Mouse (Mus musculus): ENCODE measurements around the gene Ncbp3. TPM values are rescaled to one million over a fixed set of nuclear protein-coding genes. Genes with fewer than 3 reads are reported as not detected.
A peak's percentile ranks its signal among the peaks of the same experiment; 100 is the strongest.

The Ncbp3 gene
- polyA plus RNA-seq, 1 experiment from 2014 or later = 13.3 TPM

DNA sequence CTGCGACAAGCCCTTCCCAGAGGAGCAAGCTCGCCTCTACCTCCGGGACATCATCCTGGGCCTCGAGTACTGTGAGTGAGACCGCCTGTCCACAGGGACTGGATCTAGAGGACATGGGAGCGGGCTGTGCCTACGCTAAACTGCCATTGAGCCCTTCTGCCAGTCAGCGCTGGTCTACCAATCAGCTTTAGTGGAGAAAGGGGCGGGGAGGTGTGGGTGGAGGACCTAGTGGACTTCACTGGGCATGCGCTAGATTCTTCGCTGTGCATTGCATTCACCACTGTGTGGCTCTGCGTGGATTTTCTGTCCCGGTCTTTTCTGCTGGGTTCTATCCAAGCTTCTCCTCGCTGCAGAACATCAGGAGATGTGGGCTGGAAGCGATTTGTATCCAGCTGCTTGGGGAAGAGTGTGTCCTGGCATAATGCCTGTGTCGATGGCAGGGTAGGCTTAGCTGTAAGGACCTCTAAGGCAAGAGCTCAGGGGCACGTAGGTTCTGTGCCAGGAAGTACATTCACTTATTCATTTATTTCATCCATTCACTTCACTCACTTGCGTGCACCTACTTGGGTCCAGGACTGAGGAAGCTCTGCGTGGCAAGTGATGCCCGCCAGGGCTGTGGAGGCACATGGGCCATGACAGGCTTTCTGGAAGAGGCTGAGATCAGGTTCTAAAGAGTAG is 16.6 kb upstream of the Ncbp3 start:
- DNase-seq (ENCODE audit: low spot score) = peak; percentile 41

DNA sequence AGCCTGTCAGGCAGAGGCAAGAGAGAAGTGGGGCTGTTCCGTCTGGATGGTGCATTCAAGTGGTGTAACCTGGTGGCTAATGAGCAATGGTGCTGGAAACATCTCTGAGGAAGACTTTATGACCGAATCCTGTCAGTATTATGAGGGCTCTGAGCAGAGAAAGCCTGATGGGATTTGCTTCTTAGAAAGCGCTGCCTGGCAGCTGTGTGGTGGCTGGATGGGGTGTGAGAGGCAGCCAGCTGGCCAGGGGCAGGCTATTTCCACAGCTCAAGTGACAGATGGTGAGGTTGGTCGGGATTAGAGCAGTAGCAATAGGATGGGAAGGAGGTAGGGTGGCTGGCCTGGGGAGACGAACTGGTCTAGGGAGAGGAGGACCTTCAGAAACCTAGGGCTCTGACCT is 16.0 kb upstream of the Ncbp3 start:
- DNase-seq (ENCODE audit: low spot score) = no peak

DNA sequence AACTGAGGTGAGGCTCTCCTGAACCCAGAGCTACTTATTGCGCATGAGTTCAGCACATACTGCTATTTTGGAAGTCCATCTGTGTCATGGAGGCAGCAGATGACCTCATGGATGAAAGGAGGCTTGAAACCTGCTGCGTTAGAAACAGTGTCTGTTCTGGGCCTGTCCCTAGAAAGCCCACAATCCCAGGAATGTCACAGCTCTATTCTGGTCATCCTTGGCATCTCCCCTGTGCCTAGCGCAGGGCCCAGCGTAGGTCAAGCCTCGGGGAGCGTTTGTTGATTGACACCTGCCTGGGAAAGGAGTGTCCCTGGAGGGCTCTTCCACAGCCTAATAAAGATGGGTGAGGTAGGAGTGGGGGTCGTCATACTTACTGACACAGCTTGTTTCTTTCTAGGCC is 11.5 kb upstream of the Ncbp3 start:
- DNase-seq (ENCODE audit: low spot score) = no peak

DNA sequence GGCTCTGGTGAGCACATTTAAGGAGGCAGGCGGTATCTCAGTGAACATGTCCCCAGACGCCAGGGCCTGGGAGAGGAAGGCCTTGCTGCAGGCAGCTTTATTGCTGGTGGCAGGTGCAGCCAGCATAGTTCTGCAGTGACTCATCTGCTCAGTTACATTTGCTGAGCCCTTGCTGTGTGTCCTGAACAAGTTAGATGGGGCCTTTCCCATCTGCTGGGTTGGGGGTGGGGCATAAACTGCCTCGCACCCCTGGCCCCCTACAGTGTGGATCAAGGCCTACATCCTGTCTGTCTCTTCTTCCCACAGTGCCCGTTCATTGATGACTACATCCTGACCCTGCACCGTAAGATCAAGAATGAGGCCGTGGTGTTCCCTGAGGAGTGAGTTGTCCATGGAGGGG is 10.7 kb upstream of the Ncbp3 start:
- DNase-seq (ENCODE audit: low spot score) = peak; percentile 38

DNA sequence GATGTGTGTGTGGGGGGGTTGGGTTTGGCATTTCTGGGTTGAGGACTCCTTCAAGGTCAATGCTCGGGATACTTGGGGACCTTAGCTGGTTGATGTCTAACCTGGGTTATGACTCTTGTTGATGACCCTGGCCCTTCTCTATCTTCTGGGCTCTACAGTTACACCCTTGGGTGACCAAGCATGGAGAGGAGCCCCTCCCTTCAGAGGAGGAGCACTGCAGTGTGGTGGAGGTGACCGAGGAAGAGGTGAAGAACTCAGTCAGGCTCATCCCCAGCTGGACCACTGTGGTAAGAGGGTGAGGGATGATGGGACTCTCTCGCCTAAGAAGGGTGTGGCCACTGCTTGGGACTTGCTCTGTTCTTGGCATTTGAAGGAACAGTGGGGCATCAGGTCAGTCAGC is 9.9 kb upstream of the Ncbp3 start:
- no peak for DNase-seq (ENCODE audit: low spot score)

DNA sequence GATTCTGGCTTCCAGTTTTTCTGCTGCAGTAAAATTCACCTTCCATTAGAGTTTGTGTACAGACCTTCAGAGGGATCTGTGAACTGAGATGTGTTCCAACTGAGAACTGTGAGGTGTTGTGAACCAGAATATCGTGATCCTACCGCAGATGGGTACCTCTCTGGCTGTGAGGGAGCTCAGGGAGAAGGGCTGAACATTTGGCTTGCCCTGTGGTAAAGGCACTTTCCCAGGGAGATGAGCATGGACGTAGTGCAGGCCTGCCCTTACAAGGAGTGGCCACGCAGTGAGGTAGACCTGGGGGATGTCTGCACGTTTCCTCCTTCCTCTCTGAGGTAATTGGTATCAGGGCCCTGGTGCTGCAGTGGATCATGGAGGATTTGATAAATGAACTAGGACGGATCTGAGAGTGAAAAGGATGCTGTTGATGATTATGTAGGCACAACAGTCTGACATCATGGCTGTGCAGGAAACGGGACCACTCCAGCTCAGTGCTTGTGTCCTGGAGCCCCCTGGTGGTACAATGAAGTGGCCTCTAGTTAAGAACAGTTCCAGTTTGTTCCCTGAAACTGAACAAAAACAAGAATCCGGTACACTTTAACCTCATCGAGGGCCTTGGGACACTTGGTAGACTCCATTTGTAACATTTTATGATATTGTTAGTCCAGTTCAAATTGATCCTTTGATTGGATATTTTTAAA is 8.3 kb upstream of the Ncbp3 start:
- peak; percentile 87 for DNase-seq (ENCODE audit: low spot score)

DNA sequence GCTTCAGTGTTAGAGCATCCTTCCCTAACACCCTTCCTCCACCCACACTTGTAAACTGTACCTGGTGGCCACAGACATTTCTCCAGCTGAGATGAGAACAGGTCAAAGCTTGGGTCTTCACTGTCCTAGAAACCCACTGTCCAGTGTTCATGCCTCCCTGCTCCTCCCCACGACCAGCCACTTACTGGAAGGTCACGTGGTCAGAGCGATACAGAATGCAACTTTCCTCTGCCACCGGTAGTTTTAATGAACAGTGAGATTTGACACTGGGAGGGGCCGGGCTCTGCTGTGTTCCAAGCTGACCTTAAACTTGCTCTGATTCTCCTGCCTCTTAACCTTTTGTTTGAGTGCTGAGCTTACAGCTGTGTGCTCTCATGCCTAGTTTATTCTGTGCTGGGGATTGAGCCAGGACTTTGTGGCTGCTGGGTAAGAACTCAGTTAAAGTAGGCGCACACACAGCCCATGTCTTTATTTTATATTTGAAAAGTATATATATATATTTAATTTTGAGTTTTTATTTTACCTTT is 3.3 kb upstream of the Ncbp3 start:
- no peak for DNase-seq (ENCODE audit: low spot score)

DNA sequence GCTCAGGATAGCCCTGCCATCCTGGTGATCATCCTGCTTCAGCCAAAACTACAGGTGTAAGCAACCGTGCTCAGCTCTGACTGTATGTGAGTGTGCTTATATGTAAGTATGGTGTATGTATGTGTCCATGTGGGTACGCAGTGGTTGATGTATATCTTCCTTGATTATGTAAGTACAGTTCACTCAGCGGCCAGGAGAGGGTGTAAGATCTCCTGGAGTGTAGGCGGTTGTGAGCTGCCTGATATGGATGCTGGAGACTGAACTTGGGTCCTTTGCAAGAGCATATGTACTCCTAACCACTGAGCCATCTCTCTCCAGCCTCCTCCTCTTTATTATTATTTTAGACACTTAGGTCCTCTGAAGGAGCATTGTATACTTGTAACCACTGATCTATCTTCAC is 2.8 kb upstream of the Ncbp3 start:
- DNase-seq (ENCODE audit: low spot score) = peak; percentile 35

DNA sequence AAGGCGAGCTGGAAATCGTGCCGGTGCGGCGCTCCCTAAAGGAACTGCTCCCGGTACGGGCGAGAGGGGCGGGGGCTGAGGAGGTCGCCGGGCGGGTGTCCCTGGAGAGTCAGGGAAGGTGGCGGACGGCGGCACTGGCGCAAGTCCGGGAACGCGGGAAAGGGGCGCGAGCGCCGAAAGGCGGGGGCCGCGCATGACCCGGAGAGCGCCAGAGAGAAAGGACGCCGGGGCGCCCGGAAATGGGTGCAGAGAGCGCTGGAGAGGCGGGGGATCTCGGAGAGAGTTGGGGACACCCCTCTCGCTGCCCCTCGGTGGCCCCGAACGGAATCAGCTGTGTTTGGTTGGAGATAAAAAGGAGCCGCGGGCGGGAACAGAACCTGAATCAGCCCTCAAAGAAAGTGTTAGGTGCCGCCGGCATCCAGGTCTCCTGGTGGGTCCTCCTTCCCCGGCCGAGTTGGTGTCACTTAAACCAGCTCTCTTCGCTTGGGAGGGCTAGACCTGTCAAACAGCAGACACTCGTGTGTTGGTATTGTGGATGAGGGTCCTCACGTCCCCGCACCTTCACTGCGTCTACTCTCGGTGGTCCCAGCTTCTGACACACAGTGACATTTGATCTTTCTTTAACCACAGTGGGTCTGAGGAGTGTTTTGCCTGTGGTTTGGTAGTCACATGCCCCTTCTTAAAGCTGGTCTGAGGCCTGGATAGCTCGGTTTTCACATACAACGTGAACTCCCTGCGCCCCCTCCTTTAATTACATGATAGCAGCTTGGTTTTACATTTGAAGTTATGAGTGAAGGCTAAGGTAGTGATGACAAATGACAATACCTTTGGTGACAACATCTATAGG is 670 bp downstream of the Ncbp3 start:
- DNase-seq (ENCODE audit: low spot score) = peak; percentile 73

DNA sequence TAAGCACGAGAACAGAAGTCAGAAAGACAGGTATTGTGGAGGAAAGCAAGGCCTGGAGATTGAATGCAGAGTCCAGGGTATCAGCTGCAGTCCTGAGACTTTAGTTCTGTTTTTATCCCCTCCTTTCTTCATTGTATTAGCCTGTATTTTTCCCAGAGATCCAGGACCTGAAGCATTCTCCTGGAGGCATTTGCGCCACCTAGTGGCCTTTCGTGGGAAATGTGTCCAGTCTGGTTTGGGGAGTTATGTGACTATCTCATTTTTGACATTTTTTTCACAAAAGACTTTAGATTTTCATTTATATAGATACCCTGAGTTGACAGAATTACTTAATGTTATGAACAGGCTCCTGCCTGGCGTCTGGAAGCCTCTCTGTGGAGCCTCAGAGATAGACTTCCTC is 1.8 kb downstream of the Ncbp3 start:
- peak; percentile 65 for DNase-seq (ENCODE audit: low spot score)

DNA sequence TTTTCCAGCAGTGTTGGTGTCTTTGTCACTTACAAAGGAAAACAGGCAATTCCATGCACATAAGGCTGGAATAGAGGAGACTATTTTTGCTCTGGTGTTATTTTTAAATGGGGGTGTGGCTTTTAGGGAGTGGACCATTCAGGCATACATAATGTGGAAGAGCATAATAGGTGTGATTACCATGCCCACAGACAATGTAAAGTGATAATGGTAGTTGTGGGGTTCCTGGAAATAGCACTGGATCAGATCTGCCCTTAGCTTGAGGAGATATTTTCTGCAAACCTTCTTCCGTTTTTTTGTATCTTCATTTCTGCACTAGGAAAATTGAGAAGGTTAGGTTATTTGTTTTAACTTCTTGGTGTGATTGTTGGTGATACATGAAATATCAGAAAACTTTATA is 5.2 kb downstream of the Ncbp3 start:
- DNase-seq (ENCODE audit: low spot score) = no peak

DNA sequence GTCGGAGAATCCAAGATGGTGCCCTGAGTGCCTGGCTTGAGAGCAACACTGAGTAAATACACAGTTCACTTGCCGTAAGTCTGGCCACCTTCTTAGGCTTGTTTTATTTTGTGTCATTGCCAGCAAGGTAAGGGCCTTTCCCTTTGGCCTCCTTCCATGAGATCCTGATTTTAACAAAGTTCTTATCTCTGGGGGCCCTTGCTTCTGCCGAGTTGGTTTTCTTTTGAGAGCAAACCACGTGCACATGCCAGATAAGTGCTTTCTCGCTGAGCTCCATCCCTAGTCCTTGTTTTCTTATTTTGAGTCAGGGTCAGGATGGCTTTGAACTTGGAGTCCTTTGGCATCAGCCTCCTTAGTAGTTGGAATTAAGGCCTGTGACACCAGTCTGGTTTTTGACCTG is 10.1 kb downstream of the Ncbp3 start:
- no peak for DNase-seq (ENCODE audit: low spot score)

DNA sequence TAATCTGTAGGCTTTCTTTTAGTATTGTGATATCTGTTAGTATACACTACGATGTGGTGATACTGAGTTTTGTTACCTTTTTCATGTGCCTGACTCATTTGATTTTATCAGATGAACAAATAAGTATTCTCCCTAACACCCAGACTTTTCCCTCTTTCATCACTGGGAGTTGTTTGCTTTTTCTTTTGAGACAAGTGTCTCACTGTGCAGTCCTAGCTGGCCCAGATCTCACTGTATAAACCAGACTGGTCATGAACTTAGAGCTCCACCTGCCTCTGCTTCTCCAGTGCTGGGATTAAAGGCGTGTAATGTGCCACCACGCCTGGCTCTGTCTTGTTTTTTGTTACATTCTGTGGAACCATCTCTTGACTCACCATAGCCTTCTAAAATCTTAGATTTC is 12.0 kb downstream of the Ncbp3 start:
- DNase-seq (ENCODE audit: low spot score) = no peak

DNA sequence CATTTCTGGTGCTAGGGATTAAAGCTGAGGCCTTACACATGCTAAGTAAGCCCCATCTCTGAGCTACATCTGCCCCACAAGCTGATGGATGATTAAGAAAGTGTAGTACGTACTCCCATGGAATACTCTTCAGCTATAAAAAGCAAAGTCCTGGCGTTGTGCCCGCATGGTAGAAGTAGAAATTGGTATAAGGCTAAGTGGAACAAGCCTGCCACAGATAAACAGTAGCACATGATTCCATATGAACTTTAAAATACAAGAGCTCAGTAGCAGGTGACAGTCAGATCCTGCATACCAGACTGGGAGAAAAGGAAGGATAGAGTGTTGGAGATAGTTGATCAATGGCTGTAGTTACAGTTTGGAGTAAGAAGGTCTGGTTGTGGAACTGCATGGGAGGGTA is 13.8 kb downstream of the Ncbp3 start:
- DNase-seq (ENCODE audit: low spot score) = no peak

DNA sequence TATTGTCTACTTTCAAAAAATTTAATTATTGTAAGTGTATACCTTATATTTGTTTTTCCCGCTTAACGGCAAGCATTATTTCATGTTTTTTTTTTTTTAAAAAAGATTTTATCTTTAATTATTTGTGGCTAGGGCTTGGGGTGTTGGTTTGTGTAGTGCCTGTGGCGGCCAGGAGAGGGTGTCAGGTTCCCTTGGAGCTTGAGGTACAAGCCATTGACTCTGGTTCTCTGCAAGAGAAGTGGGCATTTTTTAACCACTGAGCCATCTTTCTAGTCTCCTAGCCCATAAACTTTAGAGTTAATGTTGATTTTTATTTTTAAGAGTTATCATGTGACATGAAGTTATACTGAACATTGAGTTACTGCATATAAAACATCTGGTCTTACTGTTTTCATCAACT is 24.3 kb downstream of the Ncbp3 start:
- DNase-seq (ENCODE audit: low spot score) = peak; percentile 47

DNA sequence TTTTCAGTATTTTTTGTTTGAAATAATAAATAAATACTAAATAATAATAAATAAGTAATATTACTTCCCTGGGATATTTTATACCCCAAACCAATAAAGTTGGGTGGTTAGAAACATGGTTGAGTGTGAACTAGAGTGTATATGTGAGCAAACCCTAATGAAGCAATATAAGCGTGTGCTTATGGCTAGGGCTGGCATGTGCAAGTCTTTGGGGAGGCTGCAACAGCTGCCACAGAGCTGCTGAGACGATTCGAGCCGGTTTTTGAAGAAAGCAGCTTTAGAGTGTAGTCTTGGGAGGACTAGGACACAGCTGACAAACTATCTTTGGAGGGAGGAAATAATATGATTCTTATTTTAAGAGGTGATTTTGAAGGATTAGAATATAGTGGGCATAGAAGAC is 28.7 kb downstream of the Ncbp3 start:
- no peak for DNase-seq (ENCODE audit: low spot score)

DNA sequence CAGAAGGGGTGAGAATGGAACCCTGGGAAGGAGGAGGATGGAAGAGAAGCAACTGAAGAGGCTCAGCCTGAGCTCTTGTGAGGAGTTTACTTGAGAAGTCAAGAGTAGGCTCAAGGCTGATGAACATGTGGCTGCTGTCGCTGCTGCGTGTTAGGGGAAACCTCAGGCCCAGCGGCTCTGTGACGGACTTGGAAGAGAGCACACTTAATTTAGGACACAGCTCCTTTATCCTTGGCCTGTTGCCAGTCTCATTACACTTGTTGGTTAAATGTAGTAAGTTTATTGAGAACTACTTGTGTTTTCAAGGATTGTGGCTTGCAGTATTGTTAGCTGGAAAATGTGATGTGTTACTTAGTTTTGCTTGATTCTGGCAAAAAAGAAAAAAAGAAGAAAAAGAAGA is 29.1 kb downstream of the Ncbp3 start:
- DNase-seq (ENCODE audit: low spot score) = no peak

DNA sequence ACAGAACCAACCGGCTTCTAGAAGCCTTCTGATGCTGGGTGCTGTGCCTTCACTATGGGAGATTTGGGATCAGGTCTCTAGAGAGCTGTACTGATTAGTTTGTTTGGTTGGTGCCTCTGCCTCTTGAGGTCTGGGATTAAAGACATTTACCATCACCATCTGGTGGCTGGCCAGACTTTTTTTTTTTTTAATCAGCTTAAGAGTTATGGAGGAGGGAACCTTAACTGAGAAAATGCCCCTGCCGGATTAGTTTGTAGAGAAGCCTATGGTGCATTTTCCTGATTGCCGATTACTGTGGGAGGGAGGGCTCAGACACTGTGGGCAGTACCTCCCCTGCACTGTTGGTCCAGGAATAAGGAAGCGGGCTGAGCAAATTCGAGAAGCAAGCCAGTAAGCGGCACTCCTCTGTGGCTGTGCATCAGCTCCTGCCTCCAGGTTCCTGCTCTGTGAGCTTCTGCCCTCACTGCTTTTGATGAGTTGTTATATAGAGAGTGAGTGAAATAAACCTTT is 29.7 kb downstream of the Ncbp3 start:
- no peak for DNase-seq (ENCODE audit: low spot score)

DNA sequence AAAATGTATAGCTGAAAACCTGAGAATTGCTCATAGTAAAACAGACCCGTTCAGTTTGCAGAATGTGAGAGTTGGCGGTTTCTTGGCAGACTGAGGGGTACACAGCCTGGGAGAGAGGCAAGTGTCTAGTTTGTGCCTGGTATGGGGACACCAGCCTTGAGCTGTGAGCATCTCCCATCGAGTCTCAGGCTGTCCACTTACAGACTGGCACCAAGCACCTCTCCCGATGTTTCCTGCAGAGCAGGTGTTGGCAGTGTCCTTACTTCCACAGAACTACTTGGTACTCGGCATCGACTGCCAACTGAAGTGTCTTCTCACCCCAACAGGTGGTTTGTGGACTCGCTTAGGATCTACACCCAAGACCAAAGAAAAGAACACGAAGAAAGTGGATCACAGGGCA is 31.0 kb downstream of the Ncbp3 start:
- DNase-seq (ENCODE audit: low spot score) = no peak

DNA sequence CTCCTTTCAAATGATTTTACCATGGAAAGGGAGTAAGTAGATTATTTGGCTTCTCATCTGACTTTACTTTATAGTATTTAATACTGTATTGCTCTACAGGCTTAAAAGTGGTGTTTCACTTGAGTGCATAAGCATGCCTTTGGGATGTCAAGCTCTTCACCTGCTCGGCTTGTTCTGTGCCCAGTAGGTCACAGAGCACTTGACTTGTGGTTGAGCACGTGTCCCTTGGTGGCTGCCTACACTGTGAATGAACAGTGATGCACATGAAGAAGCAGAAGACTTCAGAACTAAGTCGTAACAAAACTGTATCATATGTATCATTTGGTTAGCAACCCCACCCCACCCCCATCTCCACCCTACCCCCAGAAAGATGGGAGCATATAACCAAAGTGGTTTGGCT is 32.7 kb downstream of the Ncbp3 start:
- no peak for DNase-seq (ENCODE audit: low spot score)

DNA sequence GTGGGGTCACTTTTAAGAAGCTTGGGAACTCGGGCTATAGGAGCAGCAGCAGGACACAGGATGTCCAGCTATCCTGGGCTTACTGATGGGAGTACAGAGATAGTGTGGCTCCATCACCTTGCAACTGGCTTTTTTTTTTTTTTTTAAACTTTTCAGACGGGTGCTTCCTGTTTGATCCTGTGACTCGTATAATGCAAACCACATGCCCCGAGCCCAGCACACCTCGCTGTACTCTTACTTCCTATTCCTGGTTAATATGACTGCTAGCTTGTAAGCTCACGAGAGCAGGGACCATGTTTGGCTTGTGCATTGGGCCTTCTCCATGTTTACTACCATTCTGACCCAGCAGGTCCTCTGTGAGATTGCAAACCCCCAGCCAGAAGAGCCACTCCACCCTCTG is 36.7 kb downstream of the Ncbp3 start:
- DNase-seq (ENCODE audit: low spot score) = peak; percentile 60

DNA sequence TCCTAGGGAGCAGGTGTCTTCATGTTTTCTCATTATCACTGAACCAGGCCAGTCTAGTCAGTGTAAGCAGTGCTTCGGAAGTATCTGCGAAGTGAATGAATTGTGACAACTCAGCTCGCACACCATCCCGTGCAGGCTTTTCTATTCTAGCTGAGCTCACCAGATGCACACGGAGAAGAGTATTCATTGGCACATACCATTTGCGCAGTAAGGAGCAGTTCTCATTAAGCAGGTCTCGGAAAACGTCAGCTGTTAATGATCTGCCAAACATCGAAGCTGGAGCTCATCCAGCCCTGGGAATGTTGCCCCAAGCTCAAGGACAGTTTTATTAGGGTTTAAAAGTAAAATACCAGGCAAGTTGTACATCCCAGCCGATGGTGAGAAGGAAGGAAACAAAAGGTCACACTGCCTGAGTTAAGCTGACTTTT is 37.2 kb downstream of the Ncbp3 start:
- no peak for DNase-seq (ENCODE audit: low spot score)

Measured in thymus, postnatal 0 days (tissue).